Mouse (Mus musculus): ENCODE results near the gene Eomes.

The Eomes gene

GRCm38 (mm10) chr9:118517619-118518018 is 39.6 kb downstream of the Eomes start:
- DNase-seq (ENCODE audit: low spot score in 2 of 2) = no peak

- no peak for DNase-seq (ENCODE audit: low spot score in 2 of 2)
These were observed 41.1 kb downstream of the Eomes start for GRCm38 (mm10) chr9:118519101-118519500.

GRCm38 (mm10) chr9:118520011-118520410 is 42.0 kb downstream of the Eomes start:
- DNase-seq (ENCODE audit: low spot score in 2 of 2) = no peak

GRCm38 (mm10) chr9:118520858-118521257 is 42.8 kb downstream of the Eomes start:
- DNase-seq (ENCODE audit: low spot score in 2 of 2) = no peak

- no peak for DNase-seq (ENCODE audit: low spot score in 2 of 2)
These were observed 43.6 kb downstream of the Eomes start for GRCm38 (mm10) chr9:118521659-118522058.

- DNase-seq (ENCODE audit: low spot score in 2 of 2) = no peak
These were observed 45.7 kb downstream of the Eomes start for GRCm38 (mm10) chr9:118523738-118524137.

GRCm38 (mm10) chr9:118527056-118527455 is 49.0 kb downstream of the Eomes start:
- no peak for DNase-seq (ENCODE audit: low spot score in 2 of 2)

GRCm38 (mm10) chr9:118529783-118530182 is 51.8 kb downstream of the Eomes start:
- DNase-seq (ENCODE audit: low spot score in 2 of 2) = no peak

- DNase-seq (ENCODE audit: low spot score in 2 of 2) = no peak
These were observed 52.7 kb downstream of the Eomes start for GRCm38 (mm10) chr9:118530679-118531078.

GRCm38 (mm10) chr9:118532516-118533205 is 54.6 kb downstream of the Eomes start:
- DNase-seq (ENCODE audit: low spot score in 2 of 2) = no peak

All from cerebellum, postnatal 4 days (tissue).